Mouse (Mus musculus) forebrain, embryonic 15.5 days (tissue): Measurements from ENCODE around the gene Gm21987. TPM values are rescaled to one million over a fixed set of nuclear protein-coding genes. Genes with fewer than 3 reads are reported as not detected.

Experiments used
- ATAC-seq: fragments of 200-750 bp; cut with Nextera tagmentation; replicated peaks from 2 replicates; pipeline ENCODE4 v1.8.0; 2017; ENCODE audit warnings: mild to moderate bottlenecking, moderate TSS enrichment, moderate library complexity
- H3K27ac ChIP-seq: fragments of 300-500 bp; sonication (generic); replicated peaks from 2 replicates; pipeline ENCODE4 v1.5.1; 2015; ENCODE audit warnings: mild to moderate bottlenecking, inconsistent platforms
- H3K27me3 ChIP-seq: fragments of 300-500 bp; sonication (generic); 2 replicates; pipeline ENCODE4 v1.6.1; 2015; ENCODE audit warnings: inconsistent platforms
- H3K36me3 ChIP-seq: fragments of 300-500 bp; sonication (generic); 2 replicates; pipeline ENCODE4 v1.6.1; 2015; ENCODE audit warnings: mild to moderate bottlenecking, inconsistent platforms
- H3K4me1 ChIP-seq: fragments of 300-500 bp; sonication (generic); 2 replicates; pipeline ENCODE4 v1.6.1; 2015; ENCODE audit warnings: inconsistent platforms
- H3K4me2 ChIP-seq: fragments of 300-500 bp; sonication (generic); replicated peaks from 2 replicates; pipeline ENCODE4 v1.6.1; 2015; ENCODE audit warnings: mild to moderate bottlenecking, inconsistent platforms
- H3K4me3 ChIP-seq: fragments of 300-500 bp; sonication (generic); 2 replicates; pipeline ENCODE4 v1.5.1; 2015; ENCODE audit warnings: mild to moderate bottlenecking, inconsistent platforms
- H3K9ac ChIP-seq: fragments of 300-500 bp; sonication (generic); replicated peaks from 2 replicates; pipeline ENCODE4 v1.6.1; 2015; ENCODE audit warnings: mild to moderate bottlenecking, inconsistent platforms
- H3K9me3 ChIP-seq: fragments of 300-500 bp; sonication (generic); 2 replicates; pipeline ENCODE4 v1.6.1; 2016; ENCODE audit warnings: inconsistent platforms
- WGBS: fragments of 180-500 bp; shearing (Covaris S2); methylation state at CpG from one replicate; pipeline ENCODE4 v1.1.7; 2015; ENCODE audit warnings: mixed read lengths; 5-methylcytosine and 5-hydroxymethylcytosine counted together
- polyA plus RNA-seq: library from polyadenylated mRNA; unstranded; fragments of >200 nt; fragmentation: Nextera tagmentation; extraction: Ambion mirVana; gene quantifications from 2 replicates; pipeline ENCODE4 v1.2.1, GENCODE M21; 2015

Gene Gm21987
- polyA plus RNA-seq, 1 experiment from 2014 or later = not detected

- peak overlapping the region; percentile 51 for H3K4me2 ChIP-seq
- 0 out of 2 replicates have a peak overlapping the region, but pooled peaks have one; percentile 30 for H3K4me3 ChIP-seq
- 77% methylated on average over 9 of the region's 9 CpGs for WGBS
- H3K27me3 ChIP-seq = no peaks in the 10 kb centered on the region
- H3K27ac ChIP-seq = peak overlapping the region; percentile 57
- H3K4me1 ChIP-seq = peaks cover 8% of the 10 kb centered on the region
- peak; percentile 60 for ATAC-seq
- H3K36me3 ChIP-seq = no peaks in the 10 kb centered on the region
- H3K9me3 ChIP-seq = no peaks in the 10 kb centered on the region
- no peak overlapping the region for H3K9ac ChIP-seq
These were observed 53.6 kb downstream of the Gm21987 start for GRCm38 (mm10) chr16:38400311-38400960.

DNA sequence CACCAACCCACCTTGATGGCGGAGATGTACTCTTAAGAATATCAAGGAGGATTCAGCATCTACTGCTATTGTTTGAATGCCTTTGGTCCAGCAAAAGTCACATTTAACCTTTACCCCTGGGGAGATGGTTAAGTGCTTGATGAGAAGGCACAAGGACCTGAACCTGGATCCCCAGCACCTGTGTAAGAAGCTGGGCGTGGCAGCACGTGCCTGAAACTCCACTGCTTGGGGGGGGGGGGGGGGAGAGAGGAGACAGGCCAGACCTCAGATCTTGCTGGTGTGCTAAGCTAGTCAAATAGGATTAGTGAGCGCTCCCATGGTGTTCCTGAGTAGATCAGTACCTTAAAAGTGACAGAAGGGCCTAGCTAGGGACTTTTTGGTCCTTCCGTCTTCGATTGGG is 54.6 kb downstream of the Gm21987 start:
- Histone ChIP-seq H3K9me3 (no peaks in the 10 kb centered on the region), H3K27ac (no peak overlapping the region), H3K4me1 (peaks cover 8% of the 10 kb centered on the region), H3K36me3 (no peaks in the 10 kb centered on the region), H3K27me3 (no peaks in the 10 kb centered on the region), H3K4me2 (no peak overlapping the region), H3K4me3 (no peak overlapping the region), H3K9ac (no peak overlapping the region)
- ATAC-seq = no peak
- 75% methylated on average over 6 of the region's 6 CpGs for WGBS

GRCm38 (mm10) chr16:38403639-38404038 is 56.8 kb downstream of the Gm21987 start:
- 92% methylated on average over 7 of the region's 7 CpGs for WGBS
- peaks cover 8% of the 10 kb centered on the region for H3K4me1 ChIP-seq

GRCm38 (mm10) chr16:38406293-38406692 is 59.5 kb downstream of the Gm21987 start:
- Histone ChIP-seq H3K27ac (no peak overlapping the region), H3K27me3 (no peaks in the 10 kb centered on the region), H3K4me2 (no peak overlapping the region), H3K9ac (no peak overlapping the region), H3K4me1 (no peaks in the 10 kb centered on the region), H3K9me3 (no peaks in the 10 kb centered on the region), H3K36me3 (no peaks in the 10 kb centered on the region), H3K4me3 (no peak overlapping the region)
- ATAC-seq = no peak
- WGBS = 81% methylated on average over 5 of the region's 5 CpGs

More at GRCm38 (mm10) chr16:38403639-38404038, 56.8 kb downstream of the Gm21987 start:
- Histone ChIP-seq H3K4me3 (no peak overlapping the region), H3K27me3 (no peaks in the 10 kb centered on the region), H3K9me3 (no peaks in the 10 kb centered on the region), H3K9ac (no peak overlapping the region), H3K27ac (no peak overlapping the region), H3K36me3 (no peaks in the 10 kb centered on the region), H3K4me2 (no peak overlapping the region)
- ATAC-seq = no peak

- no peak for ATAC-seq
- Histone ChIP-seq H3K9ac (no peak overlapping the region), H3K4me1 (no peaks in the 10 kb centered on the region), H3K4me3 (no peak overlapping the region), H3K36me3 (no peaks in the 10 kb centered on the region), H3K27me3 (no peaks in the 10 kb centered on the region), H3K4me2 (no peak overlapping the region), H3K9me3 (no peaks in the 10 kb centered on the region), H3K27ac (no peak overlapping the region)
- WGBS = 90% methylated on average over 6 of the region's 6 CpGs
These were observed 59.9 kb downstream of the Gm21987 start for GRCm38 (mm10) chr16:38406708-38407107.

DNA sequence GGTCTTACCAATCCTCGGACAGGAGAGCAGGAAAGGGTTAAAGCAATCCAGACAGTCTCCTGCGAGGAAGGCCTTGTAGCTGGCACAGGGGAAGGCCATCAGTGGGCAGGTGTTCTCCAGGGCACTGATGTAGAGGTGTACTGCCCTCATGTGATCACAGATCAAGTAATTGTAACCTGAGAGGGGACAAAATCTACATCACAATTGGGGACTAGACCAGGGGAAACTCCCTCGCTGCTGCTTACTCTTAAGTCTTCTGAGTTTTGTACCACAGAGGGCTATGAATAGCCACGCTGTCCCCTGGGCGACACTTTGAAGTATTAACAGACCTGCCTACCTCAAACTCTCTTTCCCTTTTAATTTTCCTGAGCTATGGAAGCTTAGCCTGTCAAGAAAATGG is 60.7 kb downstream of the Gm21987 start:
- no peak overlapping the region for H3K4me3 ChIP-seq
- no peaks in the 10 kb centered on the region for H3K9me3 ChIP-seq
- ATAC-seq = no peak
- no peaks in the 10 kb centered on the region for H3K36me3 ChIP-seq
- no peak overlapping the region for H3K9ac ChIP-seq
- H3K4me2 ChIP-seq = no peak overlapping the region
- 34% methylated on average over 5 of the region's 5 CpGs for WGBS
- H3K4me1 ChIP-seq = no peaks in the 10 kb centered on the region
- no peaks in the 10 kb centered on the region for H3K27me3 ChIP-seq
- H3K27ac ChIP-seq = no peak overlapping the region

- ATAC-seq = no peak
- no peaks in the 10 kb centered on the region for H3K36me3 ChIP-seq
- H3K27ac ChIP-seq = no peak overlapping the region
- no peaks in the 10 kb centered on the region for H3K27me3 ChIP-seq
- no peak overlapping the region for H3K4me2 ChIP-seq
- H3K9me3 ChIP-seq = no peaks in the 10 kb centered on the region
- no peak overlapping the region for H3K9ac ChIP-seq
- 96% methylated on average over 8 of the region's 8 CpGs for WGBS
- no peaks in the 10 kb centered on the region for H3K4me1 ChIP-seq
- no peak overlapping the region for H3K4me3 ChIP-seq
These were observed 61.6 kb downstream of the Gm21987 start for GRCm38 (mm10) chr16:38408416-38408815.

Other genes with a start within 250 kb of the Gm21987 start
- not detected in 2 replicates for gene Nr1i2, start 52.2 kb upstream of the Gm21987 start, polyA plus RNA-seq
- gene Maats1, start 4.9 kb upstream of the Gm21987 start, polyA plus RNA-seq = 0.54 and 1.0 TPM in 2 replicates
- gene Cox17, start within 50 bp of the Gm21987 start, polyA plus RNA-seq = 102 and 113 TPM in 2 replicates
- 0.22 and 0.42 TPM in 2 replicates for gene Popdc2, start 15.2 kb downstream of the Gm21987 start, polyA plus RNA-seq
- gene Pla1a, start 86.1 kb downstream of the Gm21987 start, polyA plus RNA-seq = 0.34 and 0.41 TPM in 2 replicates
- gene Adprh, start 105.7 kb downstream of the Gm21987 start, polyA plus RNA-seq = 131 and 141 TPM in 2 replicates
- gene Cd80, start 108.5 kb downstream of the Gm21987 start, polyA plus RNA-seq = 0.55 and 0.59 TPM in 2 replicates
- gene Timmdc1, start 175.6 kb downstream of the Gm21987 start, polyA plus RNA-seq = 37.9 and 39.3 TPM in 2 replicates
- 66.1 and 66.2 TPM in 2 replicates for gene Poglut1, start 203.2 kb downstream of the Gm21987 start, polyA plus RNA-seq
- 38.4 and 41.5 TPM in 2 replicates for gene Tmem39a, start 211.7 kb downstream of the Gm21987 start, polyA plus RNA-seq